Mouse (Mus musculus): ENCODE results near the gene Pla2g2c.

Gene Pla2g2c

DNA sequence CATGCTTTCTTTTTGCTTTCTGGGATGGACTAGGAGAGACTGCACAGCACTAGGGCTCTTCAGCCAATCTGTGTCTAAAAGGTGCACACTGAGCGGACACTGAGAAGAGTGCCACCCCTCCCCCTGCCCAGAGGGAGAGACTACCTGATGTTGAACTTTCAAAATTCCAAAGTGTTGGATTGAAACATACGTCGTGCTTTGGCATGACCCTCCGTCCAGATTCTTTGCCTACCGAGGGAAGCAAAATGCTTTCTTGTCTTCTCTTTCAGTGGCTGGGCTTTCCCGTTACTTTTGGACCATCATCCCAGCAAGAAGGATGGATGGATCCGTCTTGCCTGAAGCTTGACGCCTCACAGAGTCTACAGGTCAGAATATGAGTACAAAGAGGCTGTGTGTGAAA lies 23.5 kb upstream of the Pla2g2c start:
- no peak for DNase-seq (ENCODE audit: low read depth, low spot score)
- H3K27me3 ChIP-seq (ENCODE audit: control insufficient read depth, insufficient read depth, low read length, poor library complexity, severe bottlenecking), result no peaks in the 10 kb centered on the region
- H3K36me3 ChIP-seq (ENCODE audit: control insufficient read depth, insufficient read depth, low read length, poor library complexity, severe bottlenecking), result no peaks in the 10 kb centered on the region

DNA sequence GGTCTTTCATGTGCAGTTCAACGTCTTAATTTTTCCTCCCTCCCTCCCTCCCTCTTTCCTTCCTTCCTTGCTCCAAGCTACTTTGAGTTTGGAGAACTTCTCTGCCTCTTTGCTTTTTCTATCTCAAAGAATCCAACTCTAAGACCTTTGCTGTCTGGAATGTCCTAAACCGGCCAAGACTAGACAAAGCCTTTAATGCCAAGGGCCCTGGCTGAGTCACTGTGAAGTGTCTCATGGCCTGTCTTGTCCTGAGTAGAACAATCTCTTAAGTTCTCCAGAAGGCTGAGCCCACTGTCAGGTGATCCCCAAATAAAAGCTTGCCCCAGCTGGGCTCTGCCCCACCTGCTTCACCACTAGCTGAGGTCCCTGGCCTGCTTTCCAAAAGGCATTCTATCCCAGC lies 22.6 kb upstream of the Pla2g2c start:
- no peak for DNase-seq (ENCODE audit: low read depth, low spot score)
- H3K36me3 ChIP-seq (ENCODE audit: control insufficient read depth, insufficient read depth, low read length, poor library complexity, severe bottlenecking), result no peaks in the 10 kb centered on the region
- no peaks in the 10 kb centered on the region for H3K27me3 ChIP-seq (ENCODE audit: control insufficient read depth, insufficient read depth, low read length, poor library complexity, severe bottlenecking)

DNA sequence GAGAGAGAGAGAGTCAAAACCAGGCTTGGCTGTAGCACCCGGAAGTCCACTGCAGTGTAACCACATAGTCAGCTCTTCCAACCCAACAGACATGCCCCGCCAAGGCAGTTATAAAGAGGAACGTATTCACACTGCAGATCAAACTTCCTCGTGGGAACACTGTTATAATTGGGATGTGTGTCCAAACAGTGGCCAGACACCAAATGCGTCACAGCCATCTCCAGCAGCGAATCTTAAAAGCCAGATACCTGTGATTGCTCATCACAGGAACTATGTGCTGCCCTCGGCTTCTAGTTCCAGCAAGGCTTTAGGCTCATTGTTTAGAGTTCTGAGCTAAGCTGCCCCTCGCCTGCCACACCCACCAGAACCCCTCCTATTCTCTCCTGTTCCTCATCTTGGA lies 22.1 kb upstream of the Pla2g2c start:
- H3K36me3 ChIP-seq (ENCODE audit: control insufficient read depth, insufficient read depth, low read length, poor library complexity, severe bottlenecking), result no peaks in the 10 kb centered on the region
- no peaks in the 10 kb centered on the region for H3K27me3 ChIP-seq (ENCODE audit: control insufficient read depth, insufficient read depth, low read length, poor library complexity, severe bottlenecking)
- DNase-seq (ENCODE audit: low read depth, low spot score), result no peak

DNA sequence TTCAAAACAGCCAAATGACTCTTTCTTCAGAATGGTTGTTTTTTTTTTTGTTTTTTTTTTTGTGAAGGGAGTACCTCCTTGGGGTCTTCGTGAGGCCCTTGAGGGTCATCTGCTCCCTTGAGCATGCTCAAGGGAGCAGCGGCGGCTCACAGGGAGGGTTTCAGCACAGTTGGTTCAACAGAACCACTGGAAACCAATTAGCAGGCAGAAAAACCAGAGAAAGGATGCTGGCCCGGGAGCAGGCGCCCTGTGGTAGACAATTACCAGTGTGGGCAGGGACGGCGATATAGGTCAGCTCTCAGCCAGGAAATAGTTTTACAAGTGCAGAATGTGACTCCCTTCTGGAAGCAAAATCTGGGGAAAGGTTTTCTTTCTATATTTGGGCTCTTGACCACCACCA lies 21.0 kb upstream of the Pla2g2c start:
- no peak for DNase-seq (ENCODE audit: low read depth, low spot score)
- H3K27me3 ChIP-seq (ENCODE audit: control insufficient read depth, insufficient read depth, low read length, poor library complexity, severe bottlenecking), result no peaks in the 10 kb centered on the region
- H3K36me3 ChIP-seq (ENCODE audit: control insufficient read depth, insufficient read depth, low read length, poor library complexity, severe bottlenecking), result no peaks in the 10 kb centered on the region

DNA sequence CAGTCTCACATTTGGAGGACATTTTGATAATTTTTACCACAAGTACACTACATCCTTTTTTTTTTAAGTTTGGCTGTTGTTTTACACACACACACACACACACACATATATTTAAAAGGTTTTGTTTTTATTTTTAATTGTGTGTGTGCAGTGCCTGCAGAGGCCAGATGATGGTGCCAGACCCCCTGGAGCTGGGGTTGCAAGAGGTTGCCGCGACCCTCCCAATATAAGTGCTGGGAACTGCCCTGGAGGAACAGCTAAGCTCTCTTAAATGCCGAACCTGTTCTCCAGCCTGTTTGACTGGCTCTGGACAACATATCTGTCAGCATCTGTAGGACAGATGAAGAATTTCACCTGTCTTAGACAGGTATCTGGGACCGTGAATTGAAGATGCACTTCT lies 20.4 kb upstream of the Pla2g2c start:
- Histone ChIP-seq H3K27me3 (ENCODE audit: control insufficient read depth, insufficient read depth, low read length, poor library complexity, severe bottlenecking) (no peaks in the 10 kb centered on the region), H3K36me3 (ENCODE audit: control insufficient read depth, insufficient read depth, low read length, poor library complexity, severe bottlenecking) (no peaks in the 10 kb centered on the region)
- no peak for DNase-seq (ENCODE audit: low read depth, low spot score)

DNA sequence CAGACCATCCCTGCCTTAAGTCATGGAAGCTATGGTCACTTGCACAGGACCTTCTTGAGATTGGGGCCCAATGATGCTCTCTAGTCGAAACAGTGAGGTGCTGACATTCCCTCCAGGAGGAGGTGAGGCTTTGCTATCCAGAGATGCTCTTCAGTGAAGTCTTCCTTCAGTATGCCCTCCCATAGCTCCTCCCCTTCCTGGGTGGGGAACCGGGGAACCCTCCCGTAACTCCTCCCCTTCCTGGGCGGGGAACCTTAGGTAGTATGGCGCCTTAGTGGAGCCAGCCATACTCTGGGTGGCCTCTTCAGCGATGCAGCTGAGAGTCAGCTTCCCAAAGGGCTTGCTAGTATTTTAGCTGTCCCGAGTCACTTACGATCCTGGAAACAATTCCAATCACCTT lies 18.0 kb upstream of the Pla2g2c start:
- H3K36me3 ChIP-seq (ENCODE audit: control insufficient read depth, insufficient read depth, low read length, poor library complexity, severe bottlenecking), result no peaks in the 10 kb centered on the region
- H3K27me3 ChIP-seq (ENCODE audit: control insufficient read depth, insufficient read depth, low read length, poor library complexity, severe bottlenecking), result no peaks in the 10 kb centered on the region
- DNase-seq (ENCODE audit: low read depth, low spot score), result no peak

DNA sequence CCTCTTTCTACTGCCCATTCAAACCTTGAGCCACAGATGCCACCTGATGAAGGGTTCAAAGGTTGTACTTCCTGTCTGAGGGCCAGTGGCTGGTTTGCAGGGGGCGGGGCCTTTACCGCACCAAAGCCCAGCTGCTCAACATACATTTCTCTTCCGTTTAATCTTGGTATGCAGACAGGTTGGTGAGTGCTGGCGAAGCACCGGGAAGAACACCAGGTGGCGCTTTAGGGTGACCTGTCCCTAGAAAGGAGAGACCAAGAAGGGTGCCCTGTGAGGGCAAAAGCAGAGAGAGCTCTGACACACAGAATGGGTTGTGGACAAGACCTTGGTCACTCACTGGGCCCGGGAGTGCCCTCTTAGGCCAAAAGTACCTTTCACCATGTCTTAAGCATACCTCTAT lies 16.0 kb upstream of the Pla2g2c start:
- H3K36me3 ChIP-seq (ENCODE audit: control insufficient read depth, insufficient read depth, low read length, poor library complexity, severe bottlenecking), result no peaks in the 10 kb centered on the region
- DNase-seq (ENCODE audit: low read depth, low spot score), result peak; percentile 12

DNA sequence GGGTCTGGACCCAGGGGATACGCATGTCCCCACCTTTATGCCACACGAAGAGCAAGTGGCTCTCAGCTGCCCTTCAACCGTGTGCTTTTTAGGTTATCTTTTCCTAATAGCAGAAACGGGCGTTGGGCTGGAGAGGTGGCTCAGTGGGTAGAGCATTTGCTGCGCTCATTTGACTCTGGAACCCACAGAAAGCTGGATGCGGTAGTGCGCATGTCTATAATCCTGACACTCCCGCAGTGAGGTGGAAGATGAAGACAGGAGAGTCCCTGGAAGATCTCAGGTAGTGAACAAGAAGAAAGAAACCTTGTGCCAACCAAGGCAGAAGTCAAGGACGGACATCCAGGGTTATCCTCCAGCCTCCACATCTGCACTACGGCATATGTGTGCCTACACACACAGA lies 15.3 kb upstream of the Pla2g2c start:
- Histone ChIP-seq H3K36me3 (ENCODE audit: control insufficient read depth, insufficient read depth, low read length, poor library complexity, severe bottlenecking) (no peaks in the 10 kb centered on the region), H3K27me3 (ENCODE audit: control insufficient read depth, insufficient read depth, low read length, poor library complexity, severe bottlenecking) (no peaks in the 10 kb centered on the region)
- DNase-seq (ENCODE audit: low read depth, low spot score), result no peak

More for the DNA sequence above, 16.0 kb upstream of the Pla2g2c start:
- no peaks in the 10 kb centered on the region for H3K27me3 ChIP-seq (ENCODE audit: control insufficient read depth, insufficient read depth, low read length, poor library complexity, severe bottlenecking)

DNA sequence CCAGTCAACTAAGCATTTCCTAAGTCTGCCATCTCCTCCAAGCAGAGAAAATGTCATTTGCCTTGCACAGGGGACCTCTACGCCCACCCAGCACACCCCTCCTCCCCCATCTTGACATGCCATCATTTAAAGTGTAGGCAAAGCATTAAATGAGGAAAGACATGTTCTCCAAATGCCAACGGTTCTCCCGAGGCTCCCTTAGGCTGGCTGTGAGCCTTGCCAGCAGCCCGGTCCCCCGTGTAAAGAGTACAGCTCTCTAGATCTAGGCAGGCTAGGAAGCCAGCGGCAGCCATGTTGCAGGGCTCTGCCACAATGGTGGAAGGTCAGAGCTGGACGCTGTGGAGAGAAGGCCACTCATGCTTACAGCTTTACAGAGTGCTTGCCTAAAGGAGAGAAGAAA lies 14.6 kb upstream of the Pla2g2c start:
- DNase-seq (ENCODE audit: low read depth, low spot score), result no peak
- Histone ChIP-seq H3K27me3 (ENCODE audit: control insufficient read depth, insufficient read depth, low read length, poor library complexity, severe bottlenecking) (no peaks in the 10 kb centered on the region), H3K36me3 (ENCODE audit: control insufficient read depth, insufficient read depth, low read length, poor library complexity, severe bottlenecking) (no peaks in the 10 kb centered on the region)

DNA sequence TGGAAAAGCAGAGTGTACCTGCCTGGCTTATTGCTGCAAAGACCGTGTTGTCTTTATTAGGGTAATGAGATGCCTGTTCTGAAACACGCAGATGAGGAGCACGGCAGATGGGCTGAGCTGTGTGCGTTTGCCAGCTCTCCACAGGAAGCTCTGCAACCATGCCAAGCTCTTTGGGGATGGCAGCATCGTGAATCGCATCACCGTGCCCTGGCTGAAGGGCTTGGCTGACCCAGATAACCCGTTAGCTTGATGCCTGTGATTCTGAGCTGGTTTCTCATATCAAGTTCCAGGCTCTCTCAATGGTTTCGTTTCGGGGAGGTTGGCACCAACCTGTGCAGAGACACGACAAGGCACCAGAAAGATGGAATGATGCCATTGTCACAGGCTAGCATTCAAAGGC lies 14.0 kb upstream of the Pla2g2c start:
- Histone ChIP-seq H3K27me3 (ENCODE audit: control insufficient read depth, insufficient read depth, low read length, poor library complexity, severe bottlenecking) (no peaks in the 10 kb centered on the region), H3K36me3 (ENCODE audit: control insufficient read depth, insufficient read depth, low read length, poor library complexity, severe bottlenecking) (no peaks in the 10 kb centered on the region)
- no peak for DNase-seq (ENCODE audit: low read depth, low spot score)

DNA sequence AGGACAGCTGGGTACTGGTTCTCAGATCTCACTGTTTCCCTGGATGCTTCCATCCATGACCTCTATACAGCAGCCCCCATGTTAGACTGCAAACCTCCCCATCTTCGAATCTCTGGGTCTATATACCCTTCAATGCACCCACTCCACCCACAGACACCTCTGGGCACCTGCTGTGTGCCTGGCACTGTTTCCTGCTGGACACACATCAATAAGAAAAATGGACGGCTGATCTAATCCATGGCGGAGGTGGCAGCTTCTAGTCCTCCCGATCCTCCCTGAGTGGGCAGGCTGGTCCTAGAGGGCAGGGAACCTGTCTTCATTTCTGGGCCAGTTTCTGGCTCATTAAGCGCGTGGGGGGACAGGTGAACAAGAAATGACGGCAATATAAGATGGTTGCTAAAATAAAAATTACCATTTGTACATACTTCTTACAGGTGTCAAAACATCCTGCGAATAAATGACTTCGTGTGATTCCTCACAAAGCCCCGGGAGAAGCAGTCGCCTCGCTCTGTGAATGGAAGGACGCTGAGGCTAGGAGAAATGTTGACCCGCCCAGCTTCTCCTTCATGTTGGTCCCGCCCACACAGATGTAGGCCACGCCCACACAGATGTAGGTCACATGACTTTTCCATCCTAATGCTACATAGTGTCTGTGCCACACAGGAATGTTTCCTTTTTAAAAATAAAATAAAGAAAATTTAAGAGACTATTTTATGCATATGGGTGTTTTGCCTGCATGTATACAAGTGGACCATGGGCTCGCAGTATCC lies 13.4 kb upstream of the Pla2g2c start:
- no peak for DNase-seq (ENCODE audit: low read depth, low spot score)
- no peaks in the 10 kb centered on the region for H3K36me3 ChIP-seq (ENCODE audit: control insufficient read depth, insufficient read depth, low read length, poor library complexity, severe bottlenecking)
- H3K27me3 ChIP-seq (ENCODE audit: control insufficient read depth, insufficient read depth, low read length, poor library complexity, severe bottlenecking), result no peaks in the 10 kb centered on the region

DNA sequence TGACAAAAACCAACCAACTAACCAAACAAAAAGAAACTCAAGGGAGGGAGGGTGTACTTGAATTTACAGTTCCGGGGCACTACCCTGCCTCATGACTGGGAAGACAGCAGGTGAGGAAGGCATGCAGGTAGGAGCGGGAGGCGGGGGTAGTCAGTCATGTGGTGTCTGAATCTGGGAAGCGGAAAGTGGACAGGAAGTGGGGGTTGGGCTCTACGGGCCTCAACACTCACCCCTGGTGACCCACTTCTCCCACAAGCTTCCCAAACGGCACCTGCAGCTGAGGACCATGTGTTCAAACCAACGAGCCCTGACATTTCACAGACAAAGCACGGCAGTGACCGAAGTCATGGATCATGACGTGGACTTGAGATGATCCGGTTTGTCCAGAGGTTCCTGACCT lies 12.5 kb upstream of the Pla2g2c start:
- Histone ChIP-seq H3K36me3 (ENCODE audit: control insufficient read depth, insufficient read depth, low read length, poor library complexity, severe bottlenecking) (no peaks in the 10 kb centered on the region), H3K27me3 (ENCODE audit: control insufficient read depth, insufficient read depth, low read length, poor library complexity, severe bottlenecking) (no peaks in the 10 kb centered on the region)
- DNase-seq (ENCODE audit: low read depth, low spot score), result no peak

DNA sequence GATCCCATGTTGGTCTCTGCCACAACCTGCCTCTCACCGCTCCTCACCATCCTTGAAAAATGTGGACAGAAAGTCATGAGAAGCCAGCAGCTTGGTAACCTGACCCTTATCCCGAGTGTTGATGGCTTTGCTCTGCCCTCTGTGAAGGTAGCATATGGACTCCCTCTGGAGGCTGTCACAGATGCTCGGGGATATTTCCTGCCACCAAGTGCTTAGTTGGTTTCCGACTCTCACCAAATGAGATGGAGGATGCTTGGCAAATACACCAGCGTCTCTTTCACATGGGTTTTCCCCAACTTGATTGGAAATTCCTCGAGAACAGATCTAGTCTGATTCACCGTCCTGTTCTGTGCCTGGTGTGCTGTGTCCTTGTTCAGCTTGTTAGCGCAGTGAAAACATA lies 12.0 kb upstream of the Pla2g2c start:
- H3K36me3 ChIP-seq (ENCODE audit: control insufficient read depth, insufficient read depth, low read length, poor library complexity, severe bottlenecking), result no peaks in the 10 kb centered on the region
- H3K27me3 ChIP-seq (ENCODE audit: control insufficient read depth, insufficient read depth, low read length, poor library complexity, severe bottlenecking), result no peaks in the 10 kb centered on the region
- no peak for DNase-seq (ENCODE audit: low read depth, low spot score)

DNA sequence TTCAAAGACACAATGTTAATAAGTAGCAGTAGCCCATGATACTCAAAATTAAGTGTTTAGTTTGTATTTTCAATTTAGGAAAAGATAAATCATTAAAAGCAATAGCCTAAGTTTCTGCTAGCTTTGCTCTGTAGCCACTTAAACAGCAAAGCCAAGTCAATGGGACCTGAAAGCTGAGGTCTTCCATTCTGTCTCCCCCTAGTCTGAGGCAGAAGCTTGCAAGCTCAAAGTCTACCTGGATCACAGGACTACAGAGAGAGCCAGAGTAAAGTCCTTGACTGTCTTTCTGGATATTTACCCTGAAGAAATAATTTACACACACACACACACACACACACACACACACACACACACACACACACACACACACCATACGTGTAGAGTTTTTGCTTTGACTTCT lies 10.4 kb upstream of the Pla2g2c start:
- no peak for DNase-seq (ENCODE audit: low read depth, low spot score)
- Histone ChIP-seq H3K36me3 (ENCODE audit: control insufficient read depth, insufficient read depth, low read length, poor library complexity, severe bottlenecking) (no peaks in the 10 kb centered on the region), H3K27me3 (ENCODE audit: control insufficient read depth, insufficient read depth, low read length, poor library complexity, severe bottlenecking) (no peaks in the 10 kb centered on the region)

DNA sequence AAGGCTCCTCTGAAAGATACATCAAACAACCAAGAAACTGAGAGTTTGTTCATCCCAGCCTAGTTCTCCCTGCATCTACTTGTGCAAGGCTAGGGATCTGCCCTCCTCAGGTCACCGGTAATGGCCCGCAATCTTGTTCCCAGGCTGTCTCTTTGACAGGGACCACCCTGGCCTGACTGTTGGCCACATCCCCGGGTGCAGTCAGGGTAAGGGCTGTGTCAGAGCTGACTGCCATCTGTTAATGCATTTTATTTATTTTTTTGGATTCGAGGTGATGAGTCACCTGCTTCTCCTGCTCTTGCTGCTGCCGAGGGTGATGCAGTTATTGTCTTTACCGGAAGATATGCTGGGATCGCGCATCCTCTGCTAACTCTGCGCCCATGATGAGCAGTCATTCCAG lies 7.9 kb upstream of the Pla2g2c start:
- DNase-seq (ENCODE audit: low read depth, low spot score), result no peak
- Histone ChIP-seq H3K36me3 (ENCODE audit: control insufficient read depth, insufficient read depth, low read length, poor library complexity, severe bottlenecking) (no peaks in the 10 kb centered on the region), H3K27me3 (ENCODE audit: control insufficient read depth, insufficient read depth, low read length, poor library complexity, severe bottlenecking) (no peaks in the 10 kb centered on the region)

DNA sequence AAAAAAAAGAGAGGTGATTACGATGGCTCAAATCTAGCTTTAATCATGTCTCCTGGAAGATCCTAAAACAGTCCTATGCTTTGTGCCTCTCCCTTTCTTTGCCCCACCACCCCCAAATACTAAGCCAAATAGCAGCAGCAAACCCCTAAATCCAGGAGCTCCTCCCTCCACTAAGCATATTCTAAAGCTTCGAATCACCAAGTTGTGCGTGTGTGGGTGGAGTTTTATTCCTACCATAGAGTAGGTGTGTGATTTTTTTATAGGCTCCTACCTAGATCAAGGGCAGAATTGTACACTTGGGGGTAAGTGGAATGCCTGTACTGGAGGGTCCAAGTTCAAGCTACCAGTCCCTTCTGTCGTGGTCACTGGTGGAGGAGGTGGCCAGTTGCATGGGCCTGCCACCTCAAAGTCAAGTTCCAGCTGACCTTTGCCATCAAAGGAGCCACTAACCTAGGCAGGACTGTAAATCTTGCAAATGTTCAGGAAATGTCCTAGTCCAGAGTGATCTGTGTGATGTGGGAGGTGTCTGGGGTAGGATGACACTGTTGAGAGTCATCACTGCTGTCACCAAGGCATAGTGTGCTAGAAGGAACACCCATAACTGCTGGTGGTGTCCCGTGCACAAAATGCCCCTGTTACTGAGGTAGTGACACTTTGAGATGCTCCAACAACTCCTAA lies 5.9 kb upstream of the Pla2g2c start:
- H3K27me3 ChIP-seq (ENCODE audit: control insufficient read depth, insufficient read depth, low read length, poor library complexity, severe bottlenecking), result no peaks in the 10 kb centered on the region
- no peaks in the 10 kb centered on the region for H3K36me3 ChIP-seq (ENCODE audit: control insufficient read depth, insufficient read depth, low read length, poor library complexity, severe bottlenecking)
- no peak for DNase-seq (ENCODE audit: low read depth, low spot score)
